Mouse (Mus musculus) stomach, embryonic 16.5 days (tissue): Measurements from ENCODE around the gene Arl4d. TPM values are rescaled to one million over a fixed set of nuclear protein-coding genes. Genes with fewer than 3 reads are reported as not detected.
"Not testable (repeated sequence)": the region's sequence is repeated elsewhere in the genome, so short reads cannot be mapped to it uniquely, and the experiment has no call there.

Experiments
- ATAC-seq: fragments of 200-750 bp; cut with Nextera tagmentation; 2 replicates; pipeline ENCODE4 v1.8.0; 2017; ENCODE audit warnings: moderate number of reproducible peaks, moderate TSS enrichment; ENCODE audit not compliant: insufficient read depth, low FRiP score
- H3K27ac ChIP-seq: fragments of 300-500 bp; sonication (generic); 2 replicates; pipeline ENCODE4 v1.5.1; 2014; ENCODE audit warnings: low read length
- H3K27me3 ChIP-seq: fragments of 300-500 bp; sonication (generic); 2 replicates; pipeline ENCODE4 v1.6.1; 2014; ENCODE audit warnings: low read length, control low read depth, mixed read lengths; ENCODE audit not compliant: control insufficient read depth, insufficient read depth
- H3K36me3 ChIP-seq: fragments of 300-500 bp; sonication (generic); 2 replicates; pipeline ENCODE4 v1.6.1; 2014; ENCODE audit warnings: low read length; ENCODE audit not compliant: control insufficient read depth, insufficient read depth
- H3K4me1 ChIP-seq: fragments of 300-500 bp; sonication (generic); 2 replicates; pipeline ENCODE4 v1.6.1; 2014; ENCODE audit warnings: low read length, control low read depth, mixed read lengths; ENCODE audit not compliant: control insufficient read depth, insufficient read depth
- H3K4me2 ChIP-seq: fragments of 300-500 bp; sonication (generic); 2 replicates; pipeline ENCODE4 v1.6.1; 2014; ENCODE audit warnings: low read depth, low read length, mixed read lengths
- H3K4me3 ChIP-seq: fragments of 300-500 bp; sonication (generic); replicated peaks from 2 replicates; pipeline ENCODE4 v1.5.1; 2014; ENCODE audit warnings: mild to moderate bottlenecking, low read length
- H3K9ac ChIP-seq: fragments of 300-500 bp; sonication (generic); 2 replicates; pipeline ENCODE4 v1.6.1; 2014; ENCODE audit warnings: low read length
- H3K9me3 ChIP-seq: fragments of 300-500 bp; sonication (generic); replicated peaks from 2 replicates; pipeline ENCODE4 v1.6.1; 2016; ENCODE audit warnings: low read length, control low read depth; ENCODE audit not compliant: control insufficient read depth
- WGBS: fragments of 180-500 bp; shearing (Covaris S2); extraction: QIAGEN DNeasy Blood & Tissue Kit; methylation state at CpG from one replicate; pipeline ENCODE4 v1.1.7; 2014; 5-methylcytosine and 5-hydroxymethylcytosine counted together
- polyA plus RNA-seq: library from polyadenylated mRNA; unstranded; fragments of >200 nt; fragmentation: Nextera tagmentation; extraction: Ambion mirVana; gene quantifications from 2 replicates; pipeline ENCODE4 v1.2.1, GENCODE M21; 2015

Arl4d gene
- polyA plus RNA-seq, 1 experiment from 2014 or later = 8.2 TPM

GRCm38 (mm10) chr11:101645043-101645410, 20.3 kb upstream of the Arl4d start:
- not testable (repeated sequence) for H3K4me1 ChIP-seq, H3K4me2 ChIP-seq, H3K4me3 ChIP-seq, H3K36me3 ChIP-seq, H3K9me3 ChIP-seq, ATAC-seq, H3K27me3 ChIP-seq, H3K9ac ChIP-seq
- H3K27ac ChIP-seq = peak overlapping the region; percentile 46; the same call in 1 of the 2 replicates
- WGBS = 0% methylated on average over 4 of the region's 4 CpGs

- peak; percentile 81 for ATAC-seq
- H3K27me3 ChIP-seq, H3K9me3 ChIP-seq, H3K4me1 ChIP-seq, H3K36me3 ChIP-seq: not testable (repeated sequence)
- Histone ChIP-seq H3K4me3 (peak overlapping the region; percentile 32), H3K27ac (peak overlapping the region; percentile 73), H3K4me2 (peak overlapping the region; percentile 45), H3K9ac (peak overlapping the region; percentile 66; the same call in 1 of the 2 replicates)
- under 1% methylated on average over 43 of the region's 56 CpGs for WGBS
Observed at GRCm38 (mm10) chr11:101645411-101646282, 19.7 kb upstream of the Arl4d start.

- H3K4me3 ChIP-seq = peak overlapping the region; percentile 32
- H3K36me3 ChIP-seq, H3K4me1 ChIP-seq, H3K27me3 ChIP-seq, ATAC-seq, H3K9me3 ChIP-seq: not testable (repeated sequence)
- WGBS = 11% methylated on average over 13 of the region's 16 CpGs
- H3K9ac ChIP-seq = peak overlapping the region; percentile 66
- peak overlapping the region; percentile 45 for H3K4me2 ChIP-seq
- H3K27ac ChIP-seq = peak overlapping the region; percentile 73
Observed at GRCm38 (mm10) chr11:101646283-101646794, 19.0 kb upstream of the Arl4d start.

- ATAC-seq, H3K36me3 ChIP-seq, H3K4me1 ChIP-seq, H3K27ac ChIP-seq, H3K4me3 ChIP-seq, H3K27me3 ChIP-seq, H3K9ac ChIP-seq, H3K4me2 ChIP-seq, H3K9me3 ChIP-seq: not testable (repeated sequence)
- WGBS = 94% methylated on average over 10 of the region's 10 CpGs
Observed at GRCm38 (mm10) chr11:101647093-101647492, 18.2 kb upstream of the Arl4d start.

DNA sequence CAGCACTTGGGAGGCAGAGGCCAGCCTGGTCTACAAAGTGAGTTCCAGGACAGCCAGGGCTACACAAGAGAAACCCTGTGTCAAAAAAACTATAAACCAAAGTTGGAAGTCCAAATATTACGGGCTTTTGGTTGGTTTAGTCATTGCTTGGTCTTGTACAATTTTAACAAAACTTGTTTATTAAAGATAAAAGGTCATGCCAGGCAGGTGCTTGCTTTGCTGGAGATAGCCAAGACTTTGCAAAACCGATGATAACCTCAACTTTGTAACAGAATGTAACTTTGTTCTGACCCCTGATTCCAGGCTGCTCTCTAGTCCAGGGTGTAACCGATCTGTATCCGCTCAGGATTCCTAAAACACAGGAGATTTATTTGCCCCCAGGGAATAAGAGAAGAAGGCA, 9.0 kb upstream of the Arl4d start:
- H3K4me1 ChIP-seq = peaks cover 3% of the 10 kb centered on the region; the same call in 1 of the 2 replicates
- H3K27me3 ChIP-seq = no peaks in the 10 kb centered on the region
- no peak overlapping the region for H3K4me3 ChIP-seq
- ATAC-seq = no peak
- WGBS = 78% methylated on average over 4 of the region's 4 CpGs
- H3K9ac ChIP-seq = no peak overlapping the region
- H3K27ac ChIP-seq = no peak overlapping the region
- H3K4me2 ChIP-seq = no peak overlapping the region
- H3K9me3 ChIP-seq = no peaks in the 10 kb centered on the region
- H3K36me3 ChIP-seq = no peaks in the 10 kb centered on the region

DNA sequence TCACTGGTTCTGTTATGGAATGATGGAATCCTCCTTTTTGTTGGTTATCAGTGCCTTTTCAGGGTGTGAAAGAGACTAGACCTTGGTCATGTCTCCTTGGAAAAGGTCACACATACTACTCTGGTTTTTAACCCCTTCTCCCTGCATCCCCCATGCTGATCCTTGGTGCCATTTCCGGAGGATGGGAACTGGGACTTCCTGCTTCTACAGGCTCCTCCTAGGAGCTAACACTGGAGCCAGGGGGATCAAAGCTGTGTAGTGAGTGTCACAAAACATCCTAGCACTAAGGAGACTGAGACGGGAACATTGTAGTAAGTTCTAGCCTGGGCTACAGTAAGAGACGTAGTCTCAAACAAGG, 7.8 kb upstream of the Arl4d start:
- H3K4me2 ChIP-seq = peak overlapping the region; percentile 46
- ATAC-seq = peak; percentile 21; the same call in 1 of the 2 replicates
- 3% methylated on average over 3 of the region's 3 CpGs for WGBS
- no peaks in the 10 kb centered on the region for H3K27me3 ChIP-seq
- H3K36me3 ChIP-seq = no peaks in the 10 kb centered on the region
- no peaks in the 10 kb centered on the region for H3K9me3 ChIP-seq
- peaks cover 3% of the 10 kb centered on the region; the same call in 1 of the 2 replicates for H3K4me1 ChIP-seq
- H3K4me3 ChIP-seq = peak overlapping the region; percentile 17
- H3K9ac ChIP-seq = peak overlapping the region; percentile 78
- H3K27ac ChIP-seq = peak overlapping the region; percentile 96

- not testable (repeated sequence) for H3K36me3 ChIP-seq, H3K27me3 ChIP-seq, H3K9me3 ChIP-seq, H3K4me1 ChIP-seq
- WGBS = under 1% methylated on average over 38 of the region's 40 CpGs
- Histone ChIP-seq H3K27ac (peak overlapping the region; percentile 96), H3K4me3 (peak overlapping the region; percentile 17), H3K9ac (peak overlapping the region; percentile 78), H3K4me2 (peak overlapping the region; percentile 46)
- ATAC-seq = peak; percentile 91
Observed at GRCm38 (mm10) chr11:101657886-101658750, 7.2 kb upstream of the Arl4d start.

- H3K9ac ChIP-seq = no peak overlapping the region
- peak overlapping the region; percentile 77 for H3K27ac ChIP-seq
- ATAC-seq = no peak
- H3K36me3 ChIP-seq = no peaks in the 10 kb centered on the region
- H3K4me1 ChIP-seq = peaks cover 3% of the 10 kb centered on the region; the same call in 1 of the 2 replicates
- no peak overlapping the region for H3K4me3 ChIP-seq
- 26% methylated on average over 10 of the region's 10 CpGs for WGBS
- H3K4me2 ChIP-seq = no peak overlapping the region
- H3K9me3 ChIP-seq = no peaks in the 10 kb centered on the region
- H3K27me3 ChIP-seq = no peaks in the 10 kb centered on the region
Observed at GRCm38 (mm10) chr11:101658751-101659558, 6.4 kb upstream of the Arl4d start.
